Mouse (Mus musculus) MEL (cell line): ENCODE results near the gene Polr2e.

ENCODE experiments used
- BHLHE40 ChIP-seq: IDR thresholded peaks from 2 replicates; pipeline ENCODE4 v1.6.1; 2012; ENCODE audit warnings: low read depth, mild to moderate bottlenecking, inconsistent platforms, low read length, improper control_type of control experiment, borderline replicate concordance
- GATA1 ChIP-seq: IDR thresholded peaks from 2 replicates; pipeline ENCODE4 v1.6.1; 2011; ENCODE audit warnings: low read depth, low read length, improper control_type of control experiment
- HCFC1 ChIP-seq: IDR thresholded peaks from 2 replicates; pipeline ENCODE4 v1.6.1; 2012; ENCODE audit warnings: low read depth, mild to moderate bottlenecking, inconsistent platforms, low read length, improper control_type of control experiment, moderate library complexity
- ZC3H11A ChIP-seq: IDR thresholded peaks from 2 replicates; pipeline ENCODE4 v1.6.1; 2012; ENCODE audit warnings: low read depth, mild to moderate bottlenecking, inconsistent platforms, low read length, improper control_type of control experiment
- ZMIZ1 ChIP-seq: IDR thresholded peaks from 2 replicates; pipeline ENCODE4 v1.6.1; 2012; ENCODE audit warnings: low read depth, mild to moderate bottlenecking, inconsistent platforms, low read length, improper control_type of control experiment, moderate library complexity

GRCm38 (mm10) chr10:80063104-80063503 is 23.5 kb upstream of the Polr2e start:
- TF ChIP-seq BHLHE40 (no peak), HCFC1 (no peak), ZMIZ1 (no peak), ZC3H11A (no peak), GATA1 (no peak)
